Mouse (Mus musculus): ENCODE results near the gene Dhx16.
A peak's percentile ranks its signal among the peaks of the same experiment; 100 is the strongest.

GRCm38 (mm10) chr17:35848112-35848511 lies 31.5 kb upstream of the Dhx16 start:
- TF ChIP-seq CTCF (IDR thresholded peaks at IDR 0.05; ENCODE audit: control insufficient read depth, insufficient read depth, insufficient read length) (peak; percentile 8), MAX (IDR thresholded peaks at IDR 0.05) (no peak), USF1 (IDR thresholded peaks at IDR 0.05; ENCODE audit: low read depth) (no peak)

All from C2C12 (cell line).